Mouse (Mus musculus) bone marrow, adult 2 months (tissue): ENCODE measurements around the gene Gm4922.

Source experiments
- CTCF ChIP-seq: fragments of 200-500 bp; IDR thresholded peaks from 2 replicates; pipeline ENCODE4 v1.5.1; 2011; ENCODE audit warnings: low read length, control low read depth; ENCODE audit not compliant: control insufficient read depth, insufficient read depth
- POLR2A ChIP-seq: fragments of 200-500 bp; IDR thresholded peaks from 2 replicates; pipeline ENCODE4 v1.6.1; 2011; ENCODE audit warnings: low read depth, mild to moderate bottlenecking, control low read depth, low read length, borderline replicate concordance; ENCODE audit not compliant: control insufficient read depth

DNA sequence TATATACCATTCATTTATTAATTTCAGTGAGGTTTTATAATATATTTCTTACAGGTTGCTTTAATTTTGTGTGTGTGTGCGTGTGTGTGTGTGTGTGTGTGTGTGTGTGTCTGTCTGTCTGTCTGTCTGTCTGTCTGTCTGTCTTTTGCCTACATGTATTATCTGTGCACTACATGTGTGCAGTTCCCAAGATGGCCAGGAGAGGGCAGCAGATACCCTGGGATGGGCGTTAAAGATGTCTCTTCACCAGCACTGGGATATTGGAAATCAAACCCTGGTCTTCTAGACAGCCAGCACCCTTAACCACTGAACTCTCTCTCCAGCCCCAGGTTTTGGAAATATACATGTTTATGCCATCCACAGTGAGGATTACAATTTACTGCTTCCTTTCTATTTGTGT lies 26.4 kb downstream of the Gm4922 start:
- TF ChIP-seq POLR2A (no peak), CTCF (peak; percentile 53)
